Mouse (Mus musculus) right cerebral cortex, postnatal 10 days (tissue): ENCODE measurements around the gene Kcns3.
"Not testable (repeated sequence)": the region's sequence is repeated elsewhere in the genome, so short reads cannot be mapped to it uniquely, and the experiment has no call there.

ENCODE experiments used
- DNase-seq, 2 experiments: peaks; one replicate each; pipeline ENCODE4 v3.0.0; 2021; ENCODE audit warnings: low spot score in 2 of 2

The Kcns3 gene

DNA sequence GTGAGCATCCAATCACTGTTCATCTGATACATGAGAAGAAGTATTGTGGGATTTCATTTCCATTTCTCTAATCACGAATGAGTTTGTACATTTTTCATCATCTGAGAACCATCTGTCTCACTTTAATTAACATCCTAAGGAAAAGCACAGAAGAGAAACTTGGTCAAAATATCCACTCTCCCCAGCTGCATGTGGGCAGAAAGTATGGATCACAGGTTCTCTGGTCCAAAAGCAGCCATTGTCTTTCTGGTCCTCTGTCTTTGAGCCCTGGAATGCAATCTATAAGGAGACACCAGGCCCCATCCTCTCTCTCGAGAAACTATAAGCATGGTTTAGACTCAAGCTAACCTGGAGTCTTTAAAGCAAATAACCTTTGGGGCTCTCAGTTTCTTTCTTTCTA is 79.8 kb downstream of the Kcns3 start:
- no peak for DNase-seq

GRCm38 (mm10) chr12:11066865-11067264 is 84.0 kb downstream of the Kcns3 start:
- DNase-seq, result no peak

- DNase-seq, result not testable (repeated sequence)
Measured at GRCm38 (mm10) chr12:11052676-11053075, 98.2 kb downstream of the Kcns3 start.

DNA sequence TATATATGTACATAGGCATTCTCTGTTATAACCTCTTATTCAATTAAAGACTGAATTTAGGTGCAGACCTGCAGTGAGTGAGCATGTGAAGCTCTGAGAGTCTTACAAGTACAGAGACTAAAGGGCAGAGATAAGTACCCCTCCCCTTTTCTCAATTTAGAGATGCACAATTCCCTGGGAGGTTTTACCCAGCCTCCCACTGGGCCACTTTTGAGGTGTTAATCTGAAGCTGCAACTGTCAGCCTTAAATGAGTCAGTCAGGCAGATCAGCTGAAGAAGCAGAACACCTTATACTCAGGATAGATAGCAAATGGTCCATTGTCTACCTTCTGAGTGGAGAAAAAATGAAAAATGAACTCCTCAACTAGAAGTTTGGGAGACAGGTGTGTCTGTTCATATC is 109.0 kb downstream of the Kcns3 start:
- DNase-seq, result no peak
